Mouse (Mus musculus) forebrain, postnatal 0 days (tissue): ENCODE results near the gene Ankrd39. TPM values are rescaled to one million over a fixed set of nuclear protein-coding genes. Genes with fewer than 3 reads are reported as not detected.

Experiments used
- ATAC-seq: fragments of 200-750 bp; cut with Nextera tagmentation; 2 replicates; pipeline ENCODE4 v1.8.0; 2017; ENCODE audit warnings: mild to moderate bottlenecking, moderate library complexity
- DNase-seq: peaks from one replicate; pipeline ENCODE4 v3.0.0-alpha.2; 2015
- H3K27ac ChIP-seq: fragments of 300-500 bp; sonication (generic); 2 replicates; pipeline ENCODE4 v1.5.1; 2014; ENCODE audit warnings: low read depth, mild to moderate bottlenecking, antibody characterized with exemption, low read length, moderate library complexity, mixed read lengths
- H3K27me3 ChIP-seq: fragments of 300-500 bp; sonication (generic); 2 replicates; pipeline ENCODE4 v1.6.1; 2014; ENCODE audit warnings: mild to moderate bottlenecking, low read length, mixed read lengths; ENCODE audit not compliant: insufficient read depth
- H3K36me3 ChIP-seq: fragments of 300-500 bp; sonication (generic); 2 replicates; pipeline ENCODE4 v1.6.1; 2014; ENCODE audit warnings: mild to moderate bottlenecking, moderate library complexity; ENCODE audit not compliant: insufficient read depth
- H3K4me1 ChIP-seq: fragments of 300-500 bp; sonication (generic); 2 replicates; pipeline ENCODE4 v1.6.1; 2014; ENCODE audit warnings: antibody characterized with exemption; ENCODE audit not compliant: insufficient read depth
- H3K4me2 ChIP-seq: fragments of 300-500 bp; sonication (generic); 2 replicates; pipeline ENCODE4 v1.6.1; 2014; ENCODE audit warnings: low read depth, mild to moderate bottlenecking, moderate library complexity
- H3K4me3 ChIP-seq: fragments of 300-500 bp; sonication (generic); 2 replicates; pipeline ENCODE4 v1.5.1; 2014; ENCODE audit warnings: low read depth, low read length, mixed read lengths
- H3K9ac ChIP-seq: fragments of 300-500 bp; sonication (generic); 2 replicates; pipeline ENCODE4 v1.6.1; 2014; ENCODE audit warnings: mild to moderate bottlenecking
- H3K9me3 ChIP-seq: fragments of 300-500 bp; sonication (generic); 2 replicates; pipeline ENCODE4 v1.6.1; 2016; ENCODE audit warnings: low read length
- CTCF ChIP-seq: sonication (generic); IDR thresholded peaks from 2 replicates; pipeline ENCODE4 v1.5.1; 2016; ENCODE audit warnings: antibody characterized with exemption, control low read depth, low read depth
- WGBS: fragments of 180-500 bp; shearing (Covaris S2); extraction: QIAGEN DNeasy Blood & Tissue Kit; methylation state at CpG from one replicate; pipeline ENCODE4 v1.1.7; 2014; 5-methylcytosine and 5-hydroxymethylcytosine counted together
- polyA plus RNA-seq: library from polyadenylated mRNA; unstranded; fragments of >200 nt; fragmentation: Nextera tagmentation; extraction: Ambion mirVana; gene quantifications from 2 replicates; pipeline ENCODE4 v1.2.1, GENCODE M21; 2015
- total RNA-seq: library from RNA; depleted of rRNA; stranded (reverse); fragments of >200 nt; gene quantifications from 2 replicates; pipeline ENCODE4 v1.2.3, GENCODE M21; 2014

Ankrd39 gene
- total and polyA plus RNA-seq, 2 experiments from 2014 or later, result 23.6 to 25.5 TPM

DNA sequence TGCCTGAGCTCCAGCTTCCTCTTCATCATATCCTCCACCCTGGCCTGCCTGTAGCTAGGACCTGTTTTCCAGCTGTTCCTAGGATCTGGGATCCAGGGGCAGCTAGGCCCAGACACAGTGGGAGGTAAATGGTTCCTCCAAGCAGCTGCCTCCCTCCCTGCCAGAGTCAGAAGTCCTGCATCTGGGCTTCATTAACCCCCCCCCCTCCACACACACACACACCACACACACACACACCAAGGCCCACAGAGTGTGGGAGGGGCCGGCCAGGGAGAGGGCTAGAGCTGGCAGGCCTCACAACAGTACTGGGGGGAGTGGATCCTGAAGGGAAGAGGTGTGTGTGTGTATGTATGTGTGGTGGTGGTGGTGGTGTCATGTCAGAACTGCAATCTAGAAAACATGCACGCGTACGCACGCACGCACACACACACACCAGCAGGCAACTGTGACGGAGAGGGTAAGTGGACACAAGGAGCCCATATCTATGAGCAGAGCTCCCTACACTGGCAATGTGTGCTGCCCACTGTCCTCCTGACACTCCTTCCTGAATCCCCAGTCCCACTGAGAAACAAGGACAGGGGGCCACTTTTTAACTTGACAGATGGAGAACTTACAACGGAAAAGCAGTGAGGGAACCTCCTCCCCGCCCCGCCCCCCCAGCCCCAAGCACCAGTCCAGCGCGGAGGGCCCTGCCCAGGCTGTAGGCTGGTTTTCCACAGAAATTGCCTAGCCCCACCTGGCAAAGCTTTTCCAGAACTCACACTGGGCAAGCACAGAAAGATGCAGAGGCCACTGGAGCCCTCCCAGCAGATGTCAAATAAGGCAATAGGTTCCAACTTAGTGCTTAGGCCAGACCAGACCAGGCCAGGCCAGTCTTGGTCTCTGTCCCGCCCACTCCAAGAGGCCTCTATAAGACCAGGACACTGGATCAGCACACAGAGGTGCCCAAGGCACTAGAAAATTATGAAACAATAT lies 41.5 kb upstream of the Ankrd39 start:
- Histone ChIP-seq H3K4me2 (no peak overlapping the region), H3K9ac (no peak overlapping the region), H3K4me1 (peaks cover 5% of the 10 kb centered on the region; the same call in 1 of the 2 replicates), H3K9me3 (no peaks in the 10 kb centered on the region), H3K4me3 (no peak overlapping the region), H3K27ac (no peak overlapping the region), H3K27me3 (no peaks in the 10 kb centered on the region), H3K36me3 (no peaks in the 10 kb centered on the region)
- ATAC-seq (no peak), DNase-seq (no peak)
- no peak for TF ChIP-seq CTCF
- 76% methylated on average over 13 of the region's 13 CpGs for WGBS

DNA sequence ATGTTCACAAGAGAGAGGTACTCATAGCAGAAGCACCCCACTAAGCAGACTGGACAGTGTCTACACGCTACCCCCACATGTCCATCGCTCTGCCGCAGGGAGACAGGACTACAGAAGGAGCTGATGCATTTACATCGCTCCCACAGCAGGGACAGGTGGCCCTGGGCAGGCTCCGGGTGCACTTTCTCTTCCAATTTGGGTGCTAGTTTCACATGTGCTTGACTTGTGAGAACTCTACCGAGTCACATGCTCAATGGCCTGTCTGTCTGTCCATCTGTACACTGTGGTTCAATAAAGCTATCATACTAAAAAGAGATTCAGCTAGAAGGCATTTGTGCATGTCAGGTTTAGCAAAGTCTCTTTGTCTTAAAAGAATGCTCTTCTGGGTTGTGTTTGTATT lies 40.6 kb upstream of the Ankrd39 start:
- Histone ChIP-seq H3K9me3 (no peaks in the 10 kb centered on the region), H3K9ac (no peak overlapping the region), H3K27me3 (no peaks in the 10 kb centered on the region), H3K36me3 (no peaks in the 10 kb centered on the region), H3K4me1 (peaks cover 5% of the 10 kb centered on the region; the same call in 1 of the 2 replicates), H3K4me2 (no peak overlapping the region), H3K4me3 (no peak overlapping the region), H3K27ac (no peak overlapping the region)
- no peak for TF ChIP-seq CTCF
- 89% methylated on average over 6 of the region's 6 CpGs for WGBS
- DNase-seq (no peak), ATAC-seq (no peak)

GRCm38 (mm10) chr1:36586288-36586687 lies 39.0 kb upstream of the Ankrd39 start:
- ATAC-seq, result no peak
- Histone ChIP-seq H3K36me3 (no peaks in the 10 kb centered on the region), H3K4me3 (no peak overlapping the region), H3K9me3 (no peaks in the 10 kb centered on the region), H3K4me2 (no peak overlapping the region), H3K27ac (no peak overlapping the region), H3K27me3 (no peaks in the 10 kb centered on the region), H3K4me1 (peaks cover 5% of the 10 kb centered on the region; the same call in 1 of the 2 replicates), H3K9ac (no peak overlapping the region)
- no peak for TF ChIP-seq CTCF
- WGBS, result 44% methylated on average over 4 of the region's 4 CpGs
- DNase-seq, result no peak

DNA sequence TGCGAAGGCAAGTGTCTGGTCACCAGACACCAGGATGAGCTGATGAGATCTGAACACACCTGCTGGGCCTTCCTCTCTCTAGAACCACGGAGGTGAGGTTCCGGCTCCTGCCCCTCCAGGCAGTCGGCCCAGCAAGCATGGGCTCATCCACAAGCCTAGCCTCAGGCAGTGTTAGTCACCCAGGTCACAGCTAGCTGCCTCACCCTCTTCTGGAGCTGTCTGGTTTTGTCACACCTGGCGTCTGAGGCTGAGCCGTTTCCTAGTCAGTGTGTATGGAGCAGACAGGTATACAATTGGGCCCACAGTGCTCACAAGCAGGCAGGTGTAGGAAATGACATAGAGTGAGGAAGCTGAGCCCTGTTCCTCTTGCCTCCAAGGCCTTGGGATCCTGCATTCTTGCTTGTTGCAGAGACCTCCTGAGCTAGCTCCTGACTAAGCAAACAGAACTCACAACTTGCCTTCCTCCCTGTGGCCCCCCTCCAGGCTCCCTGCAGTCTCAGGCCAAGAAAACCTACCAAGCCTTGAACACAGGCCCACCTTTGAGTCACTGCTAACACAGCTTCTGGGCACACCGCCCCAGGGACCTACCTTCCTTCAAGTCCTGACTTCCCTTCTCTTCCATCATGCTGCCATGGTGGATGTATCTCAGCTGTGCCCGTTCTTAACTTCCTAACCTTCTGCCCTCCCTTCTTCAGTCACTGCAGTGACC lies 36.3 kb upstream of the Ankrd39 start:
- ATAC-seq, result no peak
- Histone ChIP-seq H3K4me1 (peaks cover 16% of the 10 kb centered on the region), H3K4me2 (no peak overlapping the region), H3K9ac (no peak overlapping the region), H3K4me3 (no peak overlapping the region), H3K36me3 (no peaks in the 10 kb centered on the region), H3K9me3 (no peaks in the 10 kb centered on the region), H3K27me3 (no peaks in the 10 kb centered on the region), H3K27ac (no peak overlapping the region)
- 84% methylated on average over 8 of the region's 8 CpGs for WGBS
- TF ChIP-seq CTCF, result no peak
- DNase-seq, result no peak

- Histone ChIP-seq H3K9ac (no peak overlapping the region), H3K36me3 (no peaks in the 10 kb centered on the region), H3K27ac (no peak overlapping the region), H3K27me3 (no peaks in the 10 kb centered on the region), H3K4me2 (no peak overlapping the region), H3K4me1 (peaks cover 16% of the 10 kb centered on the region), H3K4me3 (no peak overlapping the region), H3K9me3 (no peaks in the 10 kb centered on the region)
- no peak for TF ChIP-seq CTCF
- ATAC-seq (no peak), DNase-seq (no peak)
- WGBS, result 74% methylated on average over 8 of the region's 8 CpGs
Measured at GRCm38 (mm10) chr1:36582211-36582610, 35.0 kb upstream of the Ankrd39 start.

GRCm38 (mm10) chr1:36581260-36581659 lies 34.0 kb upstream of the Ankrd39 start:
- no peak overlapping the region for H3K9ac ChIP-seq
- no peaks in the 10 kb centered on the region for H3K27me3 ChIP-seq
- H3K4me1 ChIP-seq, result peaks cover 16% of the 10 kb centered on the region
- H3K4me3 ChIP-seq, result no peak overlapping the region
- H3K9me3 ChIP-seq, result no peaks in the 10 kb centered on the region
- no peak overlapping the region for H3K4me2 ChIP-seq
- TF ChIP-seq CTCF, result no peak
- H3K36me3 ChIP-seq, result no peaks in the 10 kb centered on the region
- H3K27ac ChIP-seq, result peak overlapping the region; percentile 90
- ATAC-seq (no peak), DNase-seq (no peak)
- 23% methylated on average over 5 of the region's 5 CpGs for WGBS
